Mouse (Mus musculus) testis, adult 2 months (tissue): ENCODE measurements at regions not wholly inside any gene's neighbourhood (a gene's known extent, or its start where the extent isn't known, plus 50 kb on each side); places are given as distances from the start of the nearest gene placed in this dataset.

Experiments
- CTCF ChIP-seq: fragments of 200-500 bp; IDR thresholded peaks from 2 replicates; pipeline ENCODE4 v1.5.1; 2012; ENCODE audit warnings: low read depth, mild to moderate bottlenecking, inconsistent platforms, low read length, moderate library complexity; ENCODE audit not compliant: control insufficient read depth, insufficient read depth, insufficient replicate concordance
- POLR2A ChIP-seq: fragments of 200-500 bp; IDR thresholded peaks from 2 replicates; pipeline ENCODE4 v1.6.1; 2012; ENCODE audit warnings: low read depth, mild to moderate bottlenecking, inconsistent platforms, low read length, moderate library complexity; ENCODE audit not compliant: control insufficient read depth

GRCm38 (mm10) chr2:171620253-171620652 lies 423.0 kb downstream of the Cbln4 start:
- TF ChIP-seq POLR2A = no peak
- no peak for TF ChIP-seq CTCF
